Mouse (Mus musculus): ENCODE data around the gene Pias4.

DNA sequence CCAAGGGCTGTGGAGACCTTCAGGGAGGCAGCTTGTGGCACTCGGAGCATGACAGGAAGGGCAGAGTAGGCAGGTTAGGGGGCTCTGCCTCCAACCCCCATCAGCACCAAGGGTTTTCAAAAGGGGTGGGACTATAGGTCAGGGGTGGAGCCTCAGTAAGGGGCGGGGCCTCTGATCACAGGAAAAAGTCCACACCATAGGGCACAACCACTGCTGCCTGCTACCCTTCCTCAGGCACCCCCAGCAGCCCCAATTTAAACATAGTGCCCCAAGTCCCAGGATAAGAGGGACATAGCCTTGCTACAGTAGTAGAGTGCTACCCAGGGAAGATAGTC, 5.4 kb downstream of the Pias4 start:
- TF ChIP-seq CTCF (IDR thresholded peaks at IDR 0.05; ENCODE audit: borderline replicate concordance, extremely low read depth, insufficient read depth, insufficient read length) (no peak), POLR2A (IDR thresholded peaks at IDR 0.05; ENCODE audit: borderline replicate concordance, extremely low read depth, insufficient read depth, insufficient read length, poor library complexity, severe bottlenecking) (no peak)
